Mouse (Mus musculus) liver, adult (tissue): ENCODE results near the gene Rnf19b.

Experiments
- GATA4 ChIP-seq: IDR thresholded peaks from 2 replicates; pipeline ENCODE4 v1.6.1; 2014; ENCODE audit warnings: mild to moderate bottlenecking, low read length; ENCODE audit not compliant: insufficient replicate concordance

Gene Rnf19b

DNA sequence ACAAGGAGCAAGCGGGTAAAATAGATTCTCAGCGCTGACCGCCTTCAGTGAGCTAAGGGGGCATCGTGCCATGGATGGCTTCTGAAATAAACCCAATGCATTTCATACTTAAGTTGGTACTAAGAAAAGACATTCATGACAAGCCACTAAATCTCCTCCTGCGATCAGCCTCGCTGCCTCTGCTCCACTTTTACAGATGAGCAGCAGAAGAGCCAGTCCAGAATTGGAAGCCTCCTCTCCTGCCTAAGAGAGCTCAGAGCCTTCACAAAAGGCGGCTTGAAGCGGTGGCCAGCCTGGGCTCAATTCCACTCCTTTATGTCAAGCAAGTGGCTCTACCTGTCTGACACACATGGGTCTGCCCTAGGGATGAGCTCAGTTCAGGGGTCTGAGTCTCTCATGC lies 58.6 kb downstream of the Rnf19b start:
- TF ChIP-seq GATA4 = no peak

DNA sequence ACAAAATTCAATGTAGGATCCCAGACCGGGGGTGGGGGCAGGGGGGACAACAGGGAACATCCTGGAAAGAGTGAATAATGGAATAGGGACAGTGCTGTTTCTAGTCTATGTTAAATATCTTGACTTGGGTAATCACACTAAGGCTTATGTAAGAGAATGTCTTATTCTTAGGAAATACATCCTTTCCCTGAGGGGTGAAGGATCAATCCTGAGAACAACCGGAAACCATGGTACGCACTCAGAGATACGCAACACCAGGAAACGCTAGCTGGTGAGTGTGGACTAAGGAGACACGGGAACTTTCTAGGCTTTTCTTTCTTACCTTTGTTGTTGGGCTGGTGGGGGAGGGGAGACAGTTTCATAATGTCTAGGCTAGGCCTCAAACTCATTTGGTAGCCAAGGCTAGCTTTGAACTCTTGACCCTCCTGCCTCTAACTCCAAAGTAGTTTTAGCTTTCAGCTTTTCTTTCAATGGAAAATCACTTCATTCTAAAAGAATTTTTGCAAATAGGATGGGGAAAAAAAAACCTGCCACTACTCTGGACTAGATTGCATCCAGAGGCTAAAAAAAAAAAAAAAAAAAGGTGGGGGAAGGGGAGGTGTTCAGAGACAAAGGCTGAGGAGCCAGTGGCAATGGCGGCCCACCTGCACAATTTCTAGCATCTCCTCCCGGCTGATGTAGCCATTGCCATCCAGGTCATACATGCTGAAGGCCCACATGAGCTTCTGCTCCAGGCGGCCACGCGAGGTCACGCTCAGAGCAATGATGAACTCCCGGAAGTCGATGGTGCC lies 59.8 kb downstream of the Rnf19b start:
- no peak for TF ChIP-seq GATA4

DNA sequence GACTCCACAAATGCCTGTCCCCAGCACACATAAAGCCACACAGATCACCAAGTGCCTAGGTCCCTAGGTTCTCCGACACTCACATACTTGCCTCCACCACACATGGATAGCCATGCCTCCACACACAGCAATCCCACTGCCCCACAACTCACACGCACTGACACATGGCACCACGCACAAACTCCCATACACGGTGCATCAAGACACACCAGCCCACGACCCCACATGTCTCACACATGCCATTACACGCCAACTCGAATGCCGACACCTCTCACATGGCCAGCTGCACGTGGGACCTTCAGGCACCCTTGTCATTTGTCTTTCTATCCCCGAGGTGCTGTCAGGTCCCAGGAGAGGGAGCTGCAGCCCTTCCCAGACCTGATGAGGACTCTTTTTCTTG lies 61.6 kb downstream of the Rnf19b start:
- no peak for TF ChIP-seq GATA4

DNA sequence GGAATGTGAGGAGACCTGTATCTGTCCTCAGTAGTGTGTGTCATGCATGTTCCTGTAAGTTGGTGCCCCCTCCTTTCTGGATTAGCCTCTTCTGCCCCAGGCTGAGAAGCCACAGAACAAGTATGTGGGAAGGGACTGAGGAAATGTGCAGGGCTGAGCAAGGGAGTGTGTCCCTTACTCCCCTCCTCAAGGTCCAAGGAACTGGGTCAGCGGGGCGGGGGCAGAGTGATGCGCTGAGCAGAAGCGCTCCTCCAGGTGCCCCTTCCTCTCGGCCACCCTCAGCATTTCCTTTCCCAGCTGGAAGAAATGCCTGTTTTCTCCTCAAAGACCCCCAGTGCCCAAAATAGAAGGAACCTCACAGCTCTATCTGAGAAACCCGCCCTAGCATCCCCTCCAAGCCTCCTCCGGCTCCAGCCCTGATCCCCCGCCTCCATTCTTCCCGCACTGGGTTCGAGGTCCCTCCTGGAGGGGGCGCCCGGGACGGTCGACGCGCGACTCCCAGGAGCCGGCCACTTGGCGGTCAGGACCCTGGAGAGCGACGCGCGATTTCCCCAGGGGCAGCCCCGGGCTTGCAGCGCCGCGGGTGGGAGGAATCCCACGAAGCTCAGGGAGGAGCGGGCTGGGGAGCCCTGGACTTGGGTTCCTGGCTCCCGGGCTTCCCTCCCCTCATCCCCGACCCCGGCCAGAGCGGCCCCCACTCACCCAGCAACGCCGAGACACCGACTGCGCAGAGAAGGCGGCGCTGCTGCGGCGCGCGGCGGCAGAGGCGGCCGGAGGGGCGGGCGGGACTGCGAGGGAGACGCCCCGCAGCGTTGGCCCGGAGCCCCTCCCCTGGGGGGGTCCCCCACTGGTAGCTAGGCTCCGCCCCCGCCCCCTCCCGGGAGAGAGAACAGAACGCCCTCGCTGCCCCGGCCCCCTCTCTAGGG lies 62.7 kb downstream of the Rnf19b start:
- TF ChIP-seq GATA4 = no peak

DNA sequence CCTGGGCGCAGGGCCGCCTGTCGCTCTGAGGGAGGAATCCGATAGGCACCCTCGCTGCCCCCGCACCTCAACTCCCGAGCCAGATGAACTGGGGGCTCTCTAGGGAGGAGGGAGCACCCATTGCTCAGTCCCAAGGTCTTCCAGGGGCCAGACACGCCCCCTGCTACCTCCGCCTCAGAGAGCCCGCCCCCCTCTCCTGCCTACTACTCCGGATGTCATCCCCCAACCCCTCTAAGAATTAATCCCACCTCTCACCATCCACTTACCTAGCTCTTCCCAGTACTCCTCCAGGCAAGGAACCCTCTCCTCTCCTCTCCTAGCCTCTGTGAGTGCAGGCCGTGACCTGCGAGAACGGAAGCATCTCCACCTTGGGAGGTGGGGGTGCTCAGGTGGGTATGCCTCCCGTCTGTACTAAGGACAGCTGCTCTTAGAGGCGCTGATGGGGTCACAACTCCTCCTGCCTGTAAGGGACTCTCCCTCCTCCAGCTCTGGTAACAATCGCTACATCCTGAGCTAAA lies 63.6 kb downstream of the Rnf19b start, which contains the start of gene Hpca:
Gene Hpca (minus strand): TSS at position 468 of the 518 bp plus-strand sequence.
- no peak for TF ChIP-seq GATA4

DNA sequence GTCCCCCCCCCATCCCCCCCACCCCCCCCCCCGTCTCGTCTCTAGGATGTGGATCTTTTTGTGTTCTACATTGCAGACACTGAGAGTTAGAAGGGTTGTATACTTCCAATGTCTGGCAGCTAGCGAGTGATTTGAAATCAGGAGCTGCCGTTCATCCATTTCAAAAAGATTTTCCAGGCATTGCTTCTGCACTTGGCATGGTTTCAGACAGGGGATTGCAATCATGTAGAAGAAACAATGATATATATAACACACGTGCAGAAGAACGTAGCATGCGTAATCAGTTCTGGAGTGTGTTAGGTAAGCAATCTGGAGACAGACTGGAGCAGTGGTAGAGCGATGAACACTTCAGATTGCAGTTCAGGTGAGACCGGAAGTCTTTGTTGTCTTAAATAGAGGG lies 64.0 kb downstream of the Rnf19b start:
- TF ChIP-seq GATA4 = no peak

DNA sequence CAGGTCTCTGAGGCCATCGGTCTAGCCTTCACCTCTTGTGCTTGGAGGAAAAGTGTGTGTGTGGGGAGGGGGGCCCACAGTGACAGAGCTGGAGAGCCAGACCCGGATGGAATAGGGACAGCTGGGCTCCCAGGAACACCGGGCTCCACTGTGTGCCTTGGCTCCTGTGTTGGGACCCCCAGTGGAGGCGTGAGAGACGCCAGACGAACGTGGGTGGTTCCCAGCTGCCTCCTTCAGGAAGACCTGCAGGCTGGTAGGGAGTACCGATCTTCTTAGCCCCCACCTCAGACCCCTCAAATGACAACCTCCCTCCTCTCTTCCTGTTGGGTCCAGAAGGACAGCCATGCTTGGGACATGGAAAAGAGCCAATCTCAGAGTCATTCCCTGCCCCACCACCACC lies 64.6 kb downstream of the Rnf19b start:
- no peak for TF ChIP-seq GATA4

DNA sequence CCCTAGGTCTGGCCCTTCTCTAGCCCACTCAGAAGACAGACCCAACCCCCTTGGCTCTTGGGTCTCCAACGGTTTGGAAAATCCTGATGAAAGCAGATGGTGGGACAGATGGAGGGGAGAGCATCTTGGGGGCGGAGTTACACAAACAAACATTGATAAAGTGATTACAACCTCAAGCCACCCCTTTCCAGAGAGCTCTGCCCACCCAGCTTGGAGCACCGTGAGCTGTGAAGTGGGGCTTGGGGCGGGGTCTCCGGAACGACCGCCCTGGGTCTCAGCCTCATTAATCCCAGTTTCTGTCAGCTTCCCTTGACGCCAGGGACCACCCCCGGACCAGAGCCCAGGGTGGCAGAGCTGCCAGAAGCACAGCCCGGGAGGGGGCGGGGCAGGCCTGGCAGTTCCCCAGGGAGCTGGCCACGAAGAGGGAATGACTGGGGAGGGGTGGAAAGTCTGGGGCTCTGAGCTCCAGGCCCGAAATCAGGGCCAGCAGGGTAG lies 66.6 kb downstream of the Rnf19b start:
- TF ChIP-seq GATA4 = no peak

DNA sequence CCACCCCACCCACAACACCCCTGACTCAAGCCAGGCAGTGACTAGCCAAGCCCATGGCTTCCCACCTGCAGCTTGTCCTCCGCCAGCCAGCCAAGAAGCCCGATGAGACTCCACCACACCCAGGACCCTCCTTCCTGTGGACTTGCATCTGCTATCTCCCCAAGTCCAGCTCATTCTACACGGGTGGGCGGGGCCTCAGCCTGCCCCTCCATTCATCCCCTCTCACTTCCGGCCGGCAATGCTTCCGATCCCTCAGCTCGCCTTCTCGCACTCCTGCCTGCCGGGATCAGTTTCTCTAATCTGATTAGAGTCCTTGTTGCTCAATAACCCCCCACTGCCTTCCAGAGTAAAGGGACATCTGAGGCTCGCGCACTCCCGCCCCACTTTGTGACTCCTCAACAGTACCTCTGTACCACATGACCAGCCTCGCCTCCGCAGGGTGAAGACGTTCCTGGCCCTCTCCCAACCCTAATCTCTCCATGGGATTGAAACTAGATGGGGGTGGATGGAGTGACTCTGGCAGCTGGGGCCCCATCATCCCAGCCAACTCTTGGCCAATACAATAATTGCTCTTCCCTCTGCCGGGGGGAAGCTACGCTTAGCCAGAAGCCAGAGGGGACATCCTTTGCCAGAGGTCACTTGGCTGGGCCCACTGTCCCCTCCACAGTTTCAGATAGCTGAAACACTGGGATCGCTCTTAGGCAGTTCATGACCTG lies 67.8 kb downstream of the Rnf19b start:
- peak; percentile 8; the same call in 1 of the 2 replicates for TF ChIP-seq GATA4

DNA sequence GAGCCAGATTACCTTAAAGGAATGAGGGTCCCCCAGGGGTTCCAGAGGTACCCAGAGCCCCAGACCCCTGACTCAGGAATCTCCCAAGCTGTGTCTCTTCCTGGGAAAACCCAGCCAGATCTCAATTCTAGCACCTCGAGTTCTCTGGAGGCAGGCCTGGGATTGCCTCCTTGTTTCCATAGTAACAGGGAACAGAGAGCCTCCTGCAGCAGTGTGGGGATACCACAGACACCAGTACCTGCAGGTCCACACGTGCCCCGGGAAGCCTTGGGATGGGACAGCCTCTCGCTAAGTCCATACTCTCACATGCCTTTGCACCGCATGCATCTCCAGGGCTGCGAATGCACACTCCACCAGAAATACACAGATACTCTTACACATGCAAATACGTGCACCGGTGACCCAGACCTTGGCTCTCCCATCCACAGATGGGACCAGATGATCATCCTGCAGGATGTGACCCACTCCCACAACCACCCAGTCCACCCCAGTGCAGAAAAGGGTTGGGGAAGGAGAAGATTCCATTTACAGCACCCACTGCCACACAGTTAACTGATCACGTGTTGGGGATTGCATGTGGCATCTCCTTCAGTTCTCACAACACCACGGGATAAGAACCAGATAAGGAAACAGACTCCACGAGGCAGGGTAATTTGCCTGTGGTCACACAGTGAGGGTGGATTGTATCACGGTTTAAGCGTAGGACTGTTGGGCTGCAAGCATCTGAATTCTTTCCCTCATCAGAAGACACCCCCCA lies 70.7 kb downstream of the Rnf19b start:
- no peak for TF ChIP-seq GATA4

DNA sequence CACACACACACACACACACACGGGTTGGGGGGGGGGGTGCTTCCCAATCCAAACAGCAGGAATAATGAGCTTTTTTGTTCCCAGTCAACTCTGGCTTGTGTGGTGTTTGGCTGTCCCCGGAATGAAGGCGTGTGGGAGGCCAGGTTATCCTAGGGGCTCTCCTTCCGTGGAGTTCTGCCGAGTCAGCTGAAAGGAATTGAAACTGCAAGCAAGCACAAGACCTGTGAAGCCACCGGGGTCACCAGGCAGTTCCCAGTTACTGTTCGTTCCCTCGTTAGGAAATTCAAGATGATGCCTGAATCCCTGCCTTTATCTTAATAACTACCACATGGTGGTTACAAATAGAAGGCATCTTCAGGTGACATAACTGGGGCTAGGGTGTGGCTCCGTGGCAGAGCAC lies 71.3 kb downstream of the Rnf19b start:
- no peak for TF ChIP-seq GATA4

DNA sequence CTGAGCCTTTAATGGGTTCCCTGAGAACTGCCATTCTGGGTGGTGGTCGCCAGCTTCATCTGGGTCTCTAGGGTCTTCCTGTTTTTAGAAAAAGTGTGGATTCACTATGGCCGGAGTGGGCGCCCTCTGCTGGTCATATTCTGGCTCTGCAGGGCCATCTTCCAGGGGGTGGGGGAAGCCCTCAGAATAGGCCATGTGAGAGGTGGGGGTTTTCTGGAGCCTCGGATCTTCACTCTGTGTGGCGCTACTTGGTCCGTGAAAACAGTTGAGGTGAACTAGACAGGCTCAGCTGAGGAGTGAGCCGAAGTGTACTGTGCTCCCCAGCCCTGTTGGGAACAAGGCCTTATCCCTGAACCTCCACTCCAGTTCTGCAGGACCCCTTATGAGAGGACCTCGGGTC lies 72.1 kb downstream of the Rnf19b start:
- TF ChIP-seq GATA4 = no peak

DNA sequence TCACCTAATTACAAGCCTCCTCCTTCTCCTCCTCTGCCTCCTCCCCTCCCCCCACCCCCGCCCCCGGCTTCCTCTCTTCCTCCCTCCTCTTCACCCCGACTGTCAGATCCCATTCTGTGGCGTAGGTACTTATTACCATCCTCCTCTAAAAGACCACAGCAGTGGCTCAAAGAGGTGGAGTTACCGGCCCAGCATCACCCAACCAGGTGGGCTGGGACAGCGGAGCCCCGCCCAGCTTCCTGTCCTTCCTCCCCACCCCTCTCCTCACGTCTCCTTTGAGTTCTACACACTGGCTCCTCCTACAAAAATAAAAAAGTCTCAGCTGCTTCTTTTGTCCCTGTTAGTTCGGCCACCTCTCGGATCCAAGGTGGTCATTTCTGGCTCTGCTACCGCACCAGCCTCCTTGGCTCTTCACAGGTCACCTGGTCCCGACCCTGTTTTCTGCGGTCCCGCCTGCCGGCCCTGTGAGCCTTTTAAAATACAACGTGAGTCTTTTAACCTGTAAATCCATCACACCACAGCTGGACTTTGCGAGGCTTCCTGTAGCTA lies 72.8 kb downstream of the Rnf19b start:
- no peak for TF ChIP-seq GATA4
